Mouse (Mus musculus): ENCODE data around the gene Hmx3. TPM values are rescaled to one million over a fixed set of nuclear protein-coding genes. Genes with fewer than 3 reads are reported as not detected.
A peak's percentile ranks its signal among the peaks of the same experiment; 100 is the strongest.

The Hmx3 gene
- polyA plus RNA-seq (2012; rRNA removed), result not detected in 2 replicates

GRCm38 (mm10) chr7:131542115-131542871, at the start of gene Hmx3:
Hmx3 (plus strand) TSS chr7:131542867.
- H3K36me3 ChIP-seq (ENCODE audit: control insufficient read depth, insufficient read depth, low read length), result no peaks in the 10 kb centered on the region
- TF ChIP-seq CTCF (IDR thresholded peaks at IDR 0.05; ENCODE audit: control insufficient read depth, insufficient read depth, insufficient replicate concordance, low read depth, low read length) (no peak), POLR2A (IDR thresholded peaks at IDR 0.05; ENCODE audit: control insufficient read depth, low read depth, low read length) (no peak)
- H3K4me3 ChIP-seq (ENCODE audit: control insufficient read depth, low read depth, low read length), result no peak within 1 kb of the TSS
- peaks cover 12% of the 10 kb centered on the region for H3K4me1 ChIP-seq (ENCODE audit: control insufficient read depth, insufficient read depth, low read length)
- H3K27ac ChIP-seq (ENCODE audit: control insufficient read depth, insufficient read depth, low read depth, low read length), result no peak within 1 kb of the TSS
- H3K27me3 ChIP-seq (ENCODE audit: control insufficient read depth, insufficient read depth, low read length), result no peaks in the 10 kb centered on the region; the same call in none of the 2 replicates

DNA sequence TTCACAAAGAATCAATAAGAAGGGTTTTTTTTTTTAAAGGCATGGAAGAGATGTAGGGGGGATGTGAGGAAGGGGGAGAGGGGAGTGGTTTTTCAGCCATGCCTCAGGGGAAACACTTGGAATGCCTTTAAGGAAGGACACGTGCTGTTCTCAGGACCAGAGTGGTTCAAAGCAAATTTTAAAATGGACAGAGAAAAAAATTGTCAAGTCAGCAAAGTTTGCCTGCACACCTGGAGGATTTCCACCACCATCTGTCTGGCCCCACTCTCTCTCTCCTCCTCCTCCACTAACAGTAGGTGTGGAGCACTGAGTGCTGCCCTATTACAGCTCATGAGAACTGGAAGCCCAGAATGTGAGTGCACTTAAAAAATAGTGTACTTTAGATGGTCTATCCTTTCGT, 38.9 kb upstream of the Hmx3 start:
- Histone ChIP-seq H3K36me3 (ENCODE audit: control insufficient read depth, insufficient read depth, low read length) (no peaks in the 10 kb centered on the region), H3K4me3 (ENCODE audit: control insufficient read depth, low read depth, low read length) (no peak overlapping the region), H3K4me1 (ENCODE audit: control insufficient read depth, insufficient read depth, low read length) (peaks cover 2% of the 10 kb centered on the region; the same call in 1 of the 2 replicates), H3K27ac (ENCODE audit: control insufficient read depth, insufficient read depth, low read depth, low read length) (no peak overlapping the region), H3K27me3 (ENCODE audit: control insufficient read depth, insufficient read depth, low read length) (no peaks in the 10 kb centered on the region)
- no peak for TF ChIP-seq POLR2A (IDR thresholded peaks at IDR 0.05; ENCODE audit: control insufficient read depth, low read depth, low read length)
- no peak for TF ChIP-seq CTCF (IDR thresholded peaks at IDR 0.05; ENCODE audit: control insufficient read depth, insufficient read depth, insufficient replicate concordance, low read depth, low read length)

DNA sequence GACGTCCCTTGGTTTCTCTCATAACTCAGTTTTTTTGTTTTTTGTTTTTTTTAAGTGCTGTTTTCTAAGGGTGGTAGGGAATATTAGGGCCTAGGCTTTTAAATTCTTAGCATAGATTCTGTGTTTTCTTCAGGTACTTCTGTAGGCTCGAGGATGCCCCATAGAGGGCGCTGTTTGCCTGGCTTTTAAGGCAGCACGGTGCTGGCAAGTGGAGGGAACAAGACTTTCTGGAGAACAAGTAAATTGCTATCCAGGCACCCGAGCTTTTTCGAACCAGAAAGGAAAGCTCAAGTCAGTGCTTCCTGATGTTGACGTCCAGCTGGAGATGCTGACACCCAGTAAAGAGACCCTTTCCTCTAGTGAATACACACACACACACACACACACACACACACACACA, 2.7 kb upstream of the Hmx3 start:
- no peaks in the 10 kb centered on the region for H3K36me3 ChIP-seq (ENCODE audit: control insufficient read depth, insufficient read depth, low read length)
- H3K4me1 ChIP-seq (ENCODE audit: control insufficient read depth, insufficient read depth, low read length), result peaks cover 12% of the 10 kb centered on the region
- no peak overlapping the region for H3K27ac ChIP-seq (ENCODE audit: control insufficient read depth, insufficient read depth, low read depth, low read length)
- TF ChIP-seq CTCF (IDR thresholded peaks at IDR 0.05; ENCODE audit: control insufficient read depth, insufficient read depth, insufficient replicate concordance, low read depth, low read length) (peak; percentile 74; the same call in 1 of the 2 replicates), POLR2A (IDR thresholded peaks at IDR 0.05; ENCODE audit: control insufficient read depth, low read depth, low read length) (no peak)
- H3K4me3 ChIP-seq (ENCODE audit: control insufficient read depth, low read depth, low read length), result no peak overlapping the region
- no peaks in the 10 kb centered on the region; the same call in none of the 2 replicates for H3K27me3 ChIP-seq (ENCODE audit: control insufficient read depth, insufficient read depth, low read length)

DNA sequence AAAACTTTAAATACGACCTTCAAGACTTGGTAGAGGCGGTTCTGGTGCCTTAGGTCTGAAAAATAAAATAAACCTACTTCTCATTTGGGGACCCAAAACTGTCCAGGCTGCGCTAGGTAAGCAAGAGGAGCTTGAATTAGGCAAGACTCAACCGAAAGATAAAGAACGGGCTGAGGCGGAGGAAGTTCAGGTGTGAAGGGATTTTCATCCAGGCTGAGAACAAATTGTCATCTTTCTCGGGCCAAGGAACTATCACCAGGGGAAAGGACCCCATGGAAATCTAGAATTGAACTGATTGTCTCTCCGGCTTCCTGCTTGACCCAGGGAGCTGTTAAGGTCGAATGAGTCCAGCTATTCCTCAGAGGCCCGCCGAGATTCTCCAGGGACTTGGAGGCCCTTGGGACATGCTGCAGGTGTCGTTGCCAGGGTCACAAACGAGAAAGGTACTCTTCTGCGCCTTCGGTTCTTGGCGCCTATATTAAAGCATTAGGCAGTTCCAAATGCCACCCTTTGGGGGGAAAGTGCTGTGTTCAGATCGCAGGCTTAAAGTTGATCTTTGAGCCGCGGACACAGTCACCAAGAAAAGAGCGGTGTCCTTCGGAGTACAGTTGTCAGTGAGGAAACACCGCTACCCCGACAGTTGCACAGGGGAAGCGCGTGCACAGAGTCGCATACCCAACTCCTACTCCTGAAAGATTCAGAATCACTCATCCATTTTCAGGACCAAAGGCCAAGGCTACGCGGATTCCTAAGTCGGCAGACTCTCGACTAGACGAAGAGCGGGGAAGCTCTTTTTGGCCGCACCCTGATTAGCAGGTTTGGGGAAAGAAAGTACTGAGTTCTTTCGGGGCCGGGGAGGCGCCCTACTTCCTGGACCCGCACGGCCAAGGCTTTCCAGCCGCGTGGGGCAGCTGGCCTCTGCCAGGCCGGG, 1.2 kb upstream of the Hmx3 start:
- H3K4me1 ChIP-seq (ENCODE audit: control insufficient read depth, insufficient read depth, low read length), result peaks cover 12% of the 10 kb centered on the region
- no peaks in the 10 kb centered on the region; the same call in none of the 2 replicates for H3K27me3 ChIP-seq (ENCODE audit: control insufficient read depth, insufficient read depth, low read length)
- H3K36me3 ChIP-seq (ENCODE audit: control insufficient read depth, insufficient read depth, low read length), result no peaks in the 10 kb centered on the region
- TF ChIP-seq CTCF (IDR thresholded peaks at IDR 0.05; ENCODE audit: control insufficient read depth, insufficient read depth, insufficient replicate concordance, low read depth, low read length), result no peak
- no peak for TF ChIP-seq POLR2A (IDR thresholded peaks at IDR 0.05; ENCODE audit: control insufficient read depth, low read depth, low read length)
- H3K4me3 ChIP-seq (ENCODE audit: control insufficient read depth, low read depth, low read length), result no peak overlapping the region
- H3K27ac ChIP-seq (ENCODE audit: control insufficient read depth, insufficient read depth, low read depth, low read length), result no peak overlapping the region

DNA sequence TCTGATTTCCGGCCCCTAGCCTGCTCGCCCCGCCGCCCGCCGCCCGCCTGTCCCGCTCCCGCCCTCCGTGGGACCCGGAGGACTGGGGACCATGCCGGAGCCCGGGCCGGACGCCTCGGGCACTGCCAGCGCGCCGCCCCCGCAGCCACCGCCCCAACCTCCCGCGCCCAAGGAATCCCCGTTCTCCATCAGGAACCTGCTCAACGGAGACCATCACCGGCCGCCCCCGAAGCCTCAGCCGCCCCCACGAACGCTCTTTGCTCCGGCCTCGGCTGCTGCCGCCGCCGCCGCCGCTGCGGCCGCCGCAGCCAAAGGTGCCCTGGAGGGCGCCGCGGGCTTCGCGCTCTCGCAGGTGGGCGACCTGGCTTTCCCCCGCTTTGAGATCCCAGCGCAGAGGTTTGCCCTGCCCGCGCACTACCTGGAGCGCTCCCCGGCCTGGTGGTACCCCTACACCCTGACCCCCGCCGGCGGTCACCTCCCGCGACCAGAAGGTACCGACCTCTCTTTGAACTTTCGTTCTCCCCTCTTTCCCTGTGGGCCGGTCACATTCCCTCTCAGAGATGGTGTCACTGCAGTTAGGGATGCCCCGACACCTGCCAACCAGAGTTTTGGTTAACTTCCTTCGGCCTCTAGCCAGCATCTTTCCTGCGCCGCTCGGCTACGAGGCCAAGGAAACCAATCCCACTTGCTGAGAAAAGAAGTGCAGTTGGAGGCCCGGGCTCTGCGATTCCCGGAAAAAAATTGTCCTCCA, 380 bp downstream of the Hmx3 start:
- TF ChIP-seq CTCF (IDR thresholded peaks at IDR 0.05; ENCODE audit: control insufficient read depth, insufficient read depth, insufficient replicate concordance, low read depth, low read length) (no peak), POLR2A (IDR thresholded peaks at IDR 0.05; ENCODE audit: control insufficient read depth, low read depth, low read length) (no peak)
- no peaks in the 10 kb centered on the region; the same call in none of the 2 replicates for H3K27me3 ChIP-seq (ENCODE audit: control insufficient read depth, insufficient read depth, low read length)
- H3K4me3 ChIP-seq (ENCODE audit: control insufficient read depth, low read depth, low read length), result no peak overlapping the region
- no peak overlapping the region for H3K27ac ChIP-seq (ENCODE audit: control insufficient read depth, insufficient read depth, low read depth, low read length)
- no peaks in the 10 kb centered on the region for H3K36me3 ChIP-seq (ENCODE audit: control insufficient read depth, insufficient read depth, low read length)
- H3K4me1 ChIP-seq (ENCODE audit: control insufficient read depth, insufficient read depth, low read length), result peaks cover 12% of the 10 kb centered on the region

GRCm38 (mm10) chr7:131543623-131544481, 1.2 kb downstream of the Hmx3 start:
- no peak for TF ChIP-seq POLR2A (IDR thresholded peaks at IDR 0.05; ENCODE audit: control insufficient read depth, low read depth, low read length)
- no peak for TF ChIP-seq CTCF (IDR thresholded peaks at IDR 0.05; ENCODE audit: control insufficient read depth, insufficient read depth, insufficient replicate concordance, low read depth, low read length)
- Histone ChIP-seq H3K27ac (ENCODE audit: control insufficient read depth, insufficient read depth, low read depth, low read length) (no peak overlapping the region), H3K27me3 (ENCODE audit: control insufficient read depth, insufficient read depth, low read length) (no peaks in the 10 kb centered on the region; the same call in none of the 2 replicates), H3K4me3 (ENCODE audit: control insufficient read depth, low read depth, low read length) (peak overlapping the region; percentile 46), H3K4me1 (ENCODE audit: control insufficient read depth, insufficient read depth, low read length) (peaks cover 12% of the 10 kb centered on the region), H3K36me3 (ENCODE audit: control insufficient read depth, insufficient read depth, low read length) (no peaks in the 10 kb centered on the region)

Data from testis, adult 2 months (tissue).